Mouse (Mus musculus): ENCODE measurements around the gene Itga2b. TPM values are rescaled to one million over a fixed set of nuclear protein-coding genes. Genes with fewer than 3 reads are reported as not detected.

The Itga2b gene
- total RNA-seq (2023), result 20.9 TPM

GRCm38 (mm10) chr11:102469648-102470357 is at the start of gene Itga2b:
Itga2b (minus strand) TSS chr11:102470122.

GRCm38 (mm10) chr11:102447497-102447896 is 22.4 kb downstream of the Itga2b start, which contains the start of gene Fam171a2:
Fam171a2 (minus strand) TSS chr11:102447682.

GRCm38 (mm10) chr11:102430121-102431017 is 39.6 kb downstream of the Itga2b start, which contains the start of gene Grn:
Grn (plus strand) TSS chr11:102430315.

GRCm38 (mm10) chr11:102407834-102408215 is 62.1 kb downstream of the Itga2b start, which contains the start of gene Slc25a39:
Slc25a39 (minus strand) TSS chr11:102407946.

Other genes starting within 250 kb of the Itga2b start
- gene Hdac5, start 240.0 kb downstream of the Itga2b start, total RNA-seq (2023), result 147 TPM
- not detected for gene BC030867, start 221.2 kb downstream of the Itga2b start, total RNA-seq (2023)
- gene Asb16, start 201.4 kb downstream of the Itga2b start, total RNA-seq (2023), result not detected
- gene Tmub2, start 185.2 kb downstream of the Itga2b start, total RNA-seq (2023), result 36.2 TPM
- 80.0 TPM for gene Atxn7l3, start 173.5 kb downstream of the Itga2b start, total RNA-seq (2023)
- gene Ubtf, start 150.4 kb downstream of the Itga2b start, total RNA-seq (2023), result 126 TPM
- gene Slc4a1, start 103.9 kb downstream of the Itga2b start, total RNA-seq (2023), result 0.74 TPM
- gene Rundc3a, start 76.7 kb downstream of the Itga2b start, total RNA-seq (2023), result 4.7 TPM
- 37.5 TPM for gene Slc25a39, start 62.2 kb downstream of the Itga2b start, total RNA-seq (2023)
- 16.7 TPM for gene Grn, start 39.8 kb downstream of the Itga2b start, total RNA-seq (2023)
- gene Fam171a2, start 22.4 kb downstream of the Itga2b start, total RNA-seq (2023), result 0.18 TPM
- 58.4 TPM for gene Gpatch8, start 86.3 kb upstream of the Itga2b start, total RNA-seq (2023)
- not detected for gene Gm11627, start 109.3 kb upstream of the Itga2b start, total RNA-seq (2023)
- gene Fzd2, start 134.3 kb upstream of the Itga2b start, total RNA-seq (2023), result not detected
- gene Meioc, start 193.6 kb upstream of the Itga2b start, total RNA-seq (2023), result not detected
- 30.9 TPM for gene Ccdc43, start 227.7 kb upstream of the Itga2b start, total RNA-seq (2023)

Data from CD4-positive naive resting alpha-beta T cell, adult 57 days (primary cell).